Mouse (Mus musculus) hindbrain, embryonic 15.5 days (tissue): ENCODE measurements at regions not wholly inside any gene's neighbourhood (a gene's known extent, or its start where the extent isn't known, plus 50 kb on each side); places are given as distances from the start of the nearest gene placed in this dataset.
"Not testable (repeated sequence)": the region's sequence is repeated elsewhere in the genome, so short reads cannot be mapped to it uniquely, and the experiment has no call there.

Experiments
- ATAC-seq: fragments of 200-750 bp; cut with Nextera tagmentation; 2 replicates; pipeline ENCODE4 v1.8.0; 2017; ENCODE audit warnings: low read depth, moderate number of reproducible peaks, moderate TSS enrichment; ENCODE audit not compliant: low FRiP score
- H3K27ac ChIP-seq: fragments of 300-500 bp; sonication (generic); replicated peaks from 2 replicates; pipeline ENCODE4 v1.5.1; 2015; ENCODE audit warnings: mild to moderate bottlenecking, inconsistent platforms
- H3K27me3 ChIP-seq: fragments of 300-500 bp; sonication (generic); 2 replicates; pipeline ENCODE4 v1.6.1; 2015; ENCODE audit warnings: control low read depth, inconsistent platforms
- H3K36me3 ChIP-seq: fragments of 300-500 bp; sonication (generic); 2 replicates; pipeline ENCODE4 v1.6.1; 2015; ENCODE audit warnings: control low read depth, inconsistent platforms
- H3K4me1 ChIP-seq: fragments of 300-500 bp; sonication (generic); replicated peaks from 2 replicates; pipeline ENCODE4 v1.6.1; 2015; ENCODE audit warnings: control low read depth, inconsistent platforms
- H3K4me2 ChIP-seq: fragments of 300-500 bp; sonication (generic); 2 replicates; pipeline ENCODE4 v1.6.1; 2015; ENCODE audit warnings: moderate library complexity, mild to moderate bottlenecking, inconsistent platforms
- H3K4me3 ChIP-seq: fragments of 300-500 bp; sonication (generic); 2 replicates; pipeline ENCODE4 v1.5.1; 2015; ENCODE audit warnings: mild to moderate bottlenecking, inconsistent platforms
- H3K9ac ChIP-seq: fragments of 300-500 bp; sonication (generic); 2 replicates; pipeline ENCODE4 v1.6.1; 2015; ENCODE audit warnings: inconsistent platforms
- H3K9me3 ChIP-seq: fragments of 300-500 bp; sonication (generic); 2 replicates; pipeline ENCODE4 v1.6.1; 2016; ENCODE audit warnings: control low read depth, inconsistent platforms
- WGBS: fragments of 180-500 bp; shearing (Covaris S2); methylation state at CpG from one replicate; pipeline ENCODE4 v1.1.7; 2015; 5-methylcytosine and 5-hydroxymethylcytosine counted together

- no peaks in the 10 kb centered on the region for H3K4me1 ChIP-seq
- H3K9me3 ChIP-seq = no peaks in the 10 kb centered on the region
- ATAC-seq = no peak
- no peaks in the 10 kb centered on the region for H3K27me3 ChIP-seq
- no peak overlapping the region for H3K9ac ChIP-seq
- no peak overlapping the region for H3K4me3 ChIP-seq
- H3K4me2 ChIP-seq = no peak overlapping the region
- H3K36me3 ChIP-seq = no peaks in the 10 kb centered on the region
- H3K27ac ChIP-seq = no peak overlapping the region
Measured at GRCm38 (mm10) chr6:70517932-70518331, 274.1 kb downstream of the Rpia start.

GRCm38 (mm10) chr6:70468623-70469479 lies 323.2 kb downstream of the Rpia start:
- WGBS = 77% methylated on average over 1 of the region's 1 CpGs
- peak; percentile 56; the same call in 1 of the 2 replicates for ATAC-seq
- H3K4me3 ChIP-seq = no peak overlapping the region
- H3K36me3 ChIP-seq = no peaks in the 10 kb centered on the region
- no peaks in the 10 kb centered on the region for H3K27me3 ChIP-seq
- no peaks in the 10 kb centered on the region for H3K9me3 ChIP-seq
- H3K9ac ChIP-seq = no peak overlapping the region
- no peak overlapping the region for H3K4me2 ChIP-seq
- no peaks in the 10 kb centered on the region for H3K4me1 ChIP-seq
- H3K27ac ChIP-seq = no peak overlapping the region

GRCm38 (mm10) chr6:70457279-70457678 lies 334.8 kb downstream of the Rpia start:
- Histone ChIP-seq H3K9ac (no peak overlapping the region), H3K36me3 (no peaks in the 10 kb centered on the region), H3K9me3 (no peaks in the 10 kb centered on the region), H3K27me3 (no peaks in the 10 kb centered on the region), H3K4me2 (no peak overlapping the region), H3K27ac (no peak overlapping the region), H3K4me1 (no peaks in the 10 kb centered on the region), H3K4me3 (no peak overlapping the region)
- no peak for ATAC-seq
- WGBS = 94% methylated on average over 3 of the region's 3 CpGs

GRCm38 (mm10) chr6:70434739-70435138 lies 357.3 kb downstream of the Rpia start:
- not testable (repeated sequence) for H3K27me3 ChIP-seq, ATAC-seq, H3K36me3 ChIP-seq, H3K4me3 ChIP-seq, H3K9ac ChIP-seq, H3K4me1 ChIP-seq, H3K27ac ChIP-seq, H3K9me3 ChIP-seq, H3K4me2 ChIP-seq
- WGBS = 90% methylated on average over 2 of the region's 2 CpGs

- not testable (repeated sequence) for H3K27me3 ChIP-seq, H3K36me3 ChIP-seq, H3K9ac ChIP-seq, ATAC-seq, H3K27ac ChIP-seq, H3K4me2 ChIP-seq, H3K4me3 ChIP-seq, H3K9me3 ChIP-seq, H3K4me1 ChIP-seq
- WGBS = 90% methylated on average over 3 of the region's 3 CpGs
Measured at GRCm38 (mm10) chr6:70406290-70406689, 385.7 kb downstream of the Rpia start.

- not testable (repeated sequence) for H3K4me3 ChIP-seq, H3K9me3 ChIP-seq, ATAC-seq, H3K9ac ChIP-seq, H3K4me1 ChIP-seq, H3K36me3 ChIP-seq, H3K27ac ChIP-seq, H3K27me3 ChIP-seq, H3K4me2 ChIP-seq
Measured at GRCm38 (mm10) chr6:70389850-70390249, 402.2 kb downstream of the Rpia start.

GRCm38 (mm10) chr6:70386396-70386795 lies 405.6 kb downstream of the Rpia start:
- H3K27ac ChIP-seq, H3K4me1 ChIP-seq, ATAC-seq, H3K36me3 ChIP-seq, H3K4me2 ChIP-seq, H3K27me3 ChIP-seq, H3K9ac ChIP-seq, H3K9me3 ChIP-seq, H3K4me3 ChIP-seq: not testable (repeated sequence)
- no CpG with 5 or more reads among the region's 1 CpGs for WGBS

- H3K9ac ChIP-seq, H3K27me3 ChIP-seq, H3K4me3 ChIP-seq, H3K4me2 ChIP-seq, H3K4me1 ChIP-seq, ATAC-seq, H3K27ac ChIP-seq, H3K36me3 ChIP-seq, H3K9me3 ChIP-seq: not testable (repeated sequence)
- 93% methylated on average over 2 of the region's 2 CpGs for WGBS
Measured at GRCm38 (mm10) chr6:70379339-70379738, 412.7 kb downstream of the Rpia start.

GRCm38 (mm10) chr6:70371821-70372220 lies 420.2 kb downstream of the Rpia start:
- not testable (repeated sequence) for H3K9ac ChIP-seq, H3K27ac ChIP-seq, H3K4me1 ChIP-seq, H3K36me3 ChIP-seq, H3K9me3 ChIP-seq, H3K4me2 ChIP-seq, H3K27me3 ChIP-seq, ATAC-seq, H3K4me3 ChIP-seq
- WGBS = 91% methylated on average over 5 of the region's 5 CpGs

GRCm38 (mm10) chr6:70356303-70356702 lies 435.7 kb downstream of the Rpia start:
- Histone ChIP-seq H3K9ac (no peak overlapping the region), H3K27ac (no peak overlapping the region), H3K36me3 (no peaks in the 10 kb centered on the region), H3K4me3 (no peak overlapping the region), H3K27me3 (no peaks in the 10 kb centered on the region), H3K9me3 (no peaks in the 10 kb centered on the region), H3K4me1 (no peaks in the 10 kb centered on the region), H3K4me2 (no peak overlapping the region)
- ATAC-seq = no peak
- 79% methylated on average over 2 of the region's 2 CpGs for WGBS

- H3K4me1 ChIP-seq = no peaks in the 10 kb centered on the region
- no peak overlapping the region for H3K4me3 ChIP-seq
- no peak overlapping the region for H3K4me2 ChIP-seq
- H3K9me3 ChIP-seq = no peaks in the 10 kb centered on the region
- H3K36me3 ChIP-seq = no peaks in the 10 kb centered on the region
- 78% methylated on average over 5 of the region's 5 CpGs for WGBS
- no peak overlapping the region for H3K27ac ChIP-seq
- no peaks in the 10 kb centered on the region for H3K27me3 ChIP-seq
- no peak overlapping the region for H3K9ac ChIP-seq
- no peak for ATAC-seq
Measured at GRCm38 (mm10) chr6:70342147-70342546, 449.9 kb downstream of the Rpia start.

- H3K9me3 ChIP-seq, H3K27me3 ChIP-seq, H3K9ac ChIP-seq, H3K4me2 ChIP-seq, ATAC-seq, H3K4me1 ChIP-seq, H3K4me3 ChIP-seq, H3K27ac ChIP-seq, H3K36me3 ChIP-seq: not testable (repeated sequence)
- WGBS = 90% methylated on average over 2 of the region's 2 CpGs
Measured at GRCm38 (mm10) chr6:70340691-70341090, 451.3 kb downstream of the Rpia start.

- Histone ChIP-seq H3K4me3 (no peak overlapping the region), H3K4me2 (no peak overlapping the region), H3K4me1 (no peaks in the 10 kb centered on the region), H3K36me3 (no peaks in the 10 kb centered on the region), H3K9me3 (no peaks in the 10 kb centered on the region), H3K27me3 (no peaks in the 10 kb centered on the region), H3K27ac (no peak overlapping the region), H3K9ac (no peak overlapping the region)
- no peak for ATAC-seq
- WGBS = 68% methylated on average over 1 of the region's 1 CpGs
Measured at GRCm38 (mm10) chr6:70315318-70315717, 476.7 kb downstream of the Rpia start.
